Mouse (Mus musculus): ENCODE measurements around the gene Naglu.

DNA sequence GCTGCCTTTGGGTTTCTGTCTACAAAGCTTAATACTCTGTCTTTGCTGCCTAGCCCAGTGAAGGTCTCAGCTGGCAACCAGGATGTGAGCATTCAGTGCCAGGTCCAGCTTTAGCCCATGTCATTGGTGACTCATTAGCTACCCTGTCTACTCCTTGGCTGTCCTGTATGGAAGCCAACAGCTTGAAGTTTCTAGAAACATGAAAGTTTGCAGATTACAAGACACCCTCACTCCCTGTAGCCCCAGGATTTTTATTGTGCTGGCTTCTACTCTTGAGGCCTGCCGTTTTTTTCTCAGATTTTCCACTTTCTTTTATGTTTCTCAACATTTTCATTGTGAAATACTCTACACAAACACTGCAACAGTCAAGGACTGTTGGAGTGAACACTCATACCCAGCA lies 20.1 kb downstream of the Naglu start:
- no peak for TF ChIP-seq CTCF (IDR thresholded peaks at IDR 0.05; ENCODE audit: control insufficient read depth, insufficient read depth, insufficient read length)
- TF ChIP-seq MAX (IDR thresholded peaks at IDR 0.05), result no peak
- TF ChIP-seq MYOD1 (IDR thresholded peaks at IDR 0.05; ENCODE audit: control insufficient read depth, insufficient read length, low read depth), result no peak
- no peak for TF ChIP-seq MYOG (IDR thresholded peaks at IDR 0.05; ENCODE audit: control insufficient read depth, extremely low read depth, insufficient read length)

All from C2C12 (cell line).